Mouse (Mus musculus): ENCODE measurements around the gene Sf3a1. TPM values are rescaled to one million over a fixed set of nuclear protein-coding genes. Genes with fewer than 3 reads are reported as not detected.

The Sf3a1 gene
- polyA plus RNA-seq, 1 experiment from 2014 or later = 16.5 TPM

GRCm38 (mm10) chr11:4205951-4206350, 45.8 kb downstream of the Sf3a1 start:
- Histone ChIP-seq H3K27ac (ENCODE audit: low read depth, low read length) (no peak overlapping the region), H3K4me3 (ENCODE audit: low read depth, low read length) (no peak overlapping the region), H3K4me2 (replicated peaks; ENCODE audit: low read depth) (no peak overlapping the region), H3K36me3 (ENCODE audit: control insufficient read depth, insufficient read depth) (peaks cover 51% of the 10 kb centered on the region), H3K4me1 (replicated peaks; ENCODE audit: control insufficient read depth, insufficient read depth, low read length) (peaks cover 3% of the 10 kb centered on the region; the same call in 1 of the 2 replicates), H3K9ac (ENCODE audit: low read depth, low read length) (no peak overlapping the region), H3K9me3 (ENCODE audit: control insufficient read depth) (no peaks in the 10 kb centered on the region), H3K27me3 (replicated peaks; ENCODE audit: control insufficient read depth, insufficient read depth, low read length) (no peaks in the 10 kb centered on the region)
- no peak for ATAC-seq
- WGBS = 84% methylated on average over 7 of the region's 7 CpGs
- TF ChIP-seq CTCF (IDR thresholded peaks at IDR 0.05; ENCODE audit: low read depth) = no peak

- Histone ChIP-seq H3K4me1 (replicated peaks; ENCODE audit: control insufficient read depth, insufficient read depth, low read length) (peaks cover 3% of the 10 kb centered on the region; the same call in 1 of the 2 replicates), H3K4me2 (replicated peaks; ENCODE audit: low read depth) (no peak overlapping the region), H3K9me3 (ENCODE audit: control insufficient read depth) (no peaks in the 10 kb centered on the region), H3K27me3 (replicated peaks; ENCODE audit: control insufficient read depth, insufficient read depth, low read length) (no peaks in the 10 kb centered on the region), H3K36me3 (ENCODE audit: control insufficient read depth, insufficient read depth) (peaks cover 58% of the 10 kb centered on the region), H3K27ac (ENCODE audit: low read depth, low read length) (no peak overlapping the region), H3K9ac (ENCODE audit: low read depth, low read length) (no peak overlapping the region), H3K4me3 (ENCODE audit: low read depth, low read length) (no peak overlapping the region)
- no peak for ATAC-seq
- TF ChIP-seq CTCF (IDR thresholded peaks at IDR 0.05; ENCODE audit: low read depth) = no peak
- WGBS = 65% methylated on average over 6 of the region's 6 CpGs
Observed at GRCm38 (mm10) chr11:4206563-4206962, 46.4 kb downstream of the Sf3a1 start.

GRCm38 (mm10) chr11:4207655-4208054, 47.5 kb downstream of the Sf3a1 start:
- H3K36me3 ChIP-seq (ENCODE audit: control insufficient read depth, insufficient read depth) = peaks cover 67% of the 10 kb centered on the region
- no peak for TF ChIP-seq CTCF (IDR thresholded peaks at IDR 0.05; ENCODE audit: low read depth)

GRCm38 (mm10) chr11:4209556-4209955, 49.4 kb downstream of the Sf3a1 start:
- no peak overlapping the region for H3K4me2 ChIP-seq (replicated peaks; ENCODE audit: low read depth)
- no peak for ATAC-seq
- H3K9me3 ChIP-seq (ENCODE audit: control insufficient read depth) = no peaks in the 10 kb centered on the region
- WGBS = 74% methylated on average over 5 of the region's 5 CpGs
- no peak overlapping the region for H3K4me3 ChIP-seq (ENCODE audit: low read depth, low read length)
- H3K9ac ChIP-seq (ENCODE audit: low read depth, low read length) = no peak overlapping the region
- H3K27ac ChIP-seq (ENCODE audit: low read depth, low read length) = no peak overlapping the region
- H3K27me3 ChIP-seq (replicated peaks; ENCODE audit: control insufficient read depth, insufficient read depth, low read length) = no peaks in the 10 kb centered on the region
- peaks cover 86% of the 10 kb centered on the region for H3K36me3 ChIP-seq (ENCODE audit: control insufficient read depth, insufficient read depth)
- H3K4me1 ChIP-seq (replicated peaks; ENCODE audit: control insufficient read depth, insufficient read depth, low read length) = no peaks in the 10 kb centered on the region
- peak; percentile 76 for TF ChIP-seq CTCF (IDR thresholded peaks at IDR 0.05; ENCODE audit: low read depth)

More at GRCm38 (mm10) chr11:4207655-4208054, 47.5 kb downstream of the Sf3a1 start:
- Histone ChIP-seq H3K9me3 (ENCODE audit: control insufficient read depth) (no peaks in the 10 kb centered on the region), H3K4me2 (replicated peaks; ENCODE audit: low read depth) (no peak overlapping the region), H3K27me3 (replicated peaks; ENCODE audit: control insufficient read depth, insufficient read depth, low read length) (no peaks in the 10 kb centered on the region), H3K9ac (ENCODE audit: low read depth, low read length) (no peak overlapping the region), H3K4me1 (replicated peaks; ENCODE audit: control insufficient read depth, insufficient read depth, low read length) (no peaks in the 10 kb centered on the region; the same call in 1 of the 2 replicates), H3K27ac (ENCODE audit: low read depth, low read length) (no peak overlapping the region), H3K4me3 (ENCODE audit: low read depth, low read length) (no peak overlapping the region)
- ATAC-seq = no peak
- WGBS = 94% methylated on average over 9 of the region's 9 CpGs

GRCm38 (mm10) chr11:4210786-4211185, 50.6 kb downstream of the Sf3a1 start:
- H3K4me1 ChIP-seq (replicated peaks; ENCODE audit: control insufficient read depth, insufficient read depth, low read length) = no peaks in the 10 kb centered on the region
- H3K27ac ChIP-seq (ENCODE audit: low read depth, low read length) = peak overlapping the region; percentile 54; the same call in 1 of the 2 replicates
- no peak for TF ChIP-seq CTCF (IDR thresholded peaks at IDR 0.05; ENCODE audit: low read depth)
- no peaks in the 10 kb centered on the region for H3K27me3 ChIP-seq (replicated peaks; ENCODE audit: control insufficient read depth, insufficient read depth, low read length)
- 48% methylated on average over 1 of the region's 1 CpGs for WGBS
- no peaks in the 10 kb centered on the region for H3K9me3 ChIP-seq (ENCODE audit: control insufficient read depth)
- peaks cover 98% of the 10 kb centered on the region for H3K36me3 ChIP-seq (ENCODE audit: control insufficient read depth, insufficient read depth)
- no peak overlapping the region for H3K4me2 ChIP-seq (replicated peaks; ENCODE audit: low read depth)
- no peak overlapping the region for H3K4me3 ChIP-seq (ENCODE audit: low read depth, low read length)
- ATAC-seq = peak; percentile 28; the same call in 1 of the 2 replicates
- H3K9ac ChIP-seq (ENCODE audit: low read depth, low read length) = no peak overlapping the region

- no peak for TF ChIP-seq CTCF (IDR thresholded peaks at IDR 0.05; ENCODE audit: low read depth)
- no peak overlapping the region for H3K4me3 ChIP-seq (ENCODE audit: low read depth, low read length)
- no peaks in the 10 kb centered on the region for H3K4me1 ChIP-seq (replicated peaks; ENCODE audit: control insufficient read depth, insufficient read depth, low read length)
- WGBS = 94% methylated on average over 10 of the region's 10 CpGs
- H3K4me2 ChIP-seq (replicated peaks; ENCODE audit: low read depth) = no peak overlapping the region
- H3K9me3 ChIP-seq (ENCODE audit: control insufficient read depth) = no peaks in the 10 kb centered on the region
- H3K36me3 ChIP-seq (ENCODE audit: control insufficient read depth, insufficient read depth) = peaks cover 76% of the 10 kb centered on the region
- H3K27me3 ChIP-seq (replicated peaks; ENCODE audit: control insufficient read depth, insufficient read depth, low read length) = no peaks in the 10 kb centered on the region
- no peak overlapping the region for H3K9ac ChIP-seq (ENCODE audit: low read depth, low read length)
- H3K27ac ChIP-seq (ENCODE audit: low read depth, low read length) = no peak overlapping the region
- no peak for ATAC-seq
Observed at GRCm38 (mm10) chr11:4213107-4213506, 53.0 kb downstream of the Sf3a1 start.

GRCm38 (mm10) chr11:4214572-4214971, 54.4 kb downstream of the Sf3a1 start:
- H3K27me3 ChIP-seq (replicated peaks; ENCODE audit: control insufficient read depth, insufficient read depth, low read length) = no peaks in the 10 kb centered on the region
- no peak overlapping the region for H3K9ac ChIP-seq (ENCODE audit: low read depth, low read length)
- no peaks in the 10 kb centered on the region for H3K9me3 ChIP-seq (ENCODE audit: control insufficient read depth)
- ATAC-seq = no peak
- H3K36me3 ChIP-seq (ENCODE audit: control insufficient read depth, insufficient read depth) = peaks cover 62% of the 10 kb centered on the region
- H3K27ac ChIP-seq (ENCODE audit: low read depth, low read length) = no peak overlapping the region
- 0 out of 2 replicates have a peak, but pooled peaks cover 2% of the 10 kb centered on the region for H3K4me1 ChIP-seq (replicated peaks; ENCODE audit: control insufficient read depth, insufficient read depth, low read length)
- no peak for TF ChIP-seq CTCF (IDR thresholded peaks at IDR 0.05; ENCODE audit: low read depth)
- no peak overlapping the region for H3K4me2 ChIP-seq (replicated peaks; ENCODE audit: low read depth)
- H3K4me3 ChIP-seq (ENCODE audit: low read depth, low read length) = no peak overlapping the region
- WGBS = 94% methylated on average over 14 of the region's 14 CpGs
